Mouse (Mus musculus): ENCODE data around the gene Tbc1d17. TPM values are rescaled to one million over a fixed set of nuclear protein-coding genes. Genes with fewer than 3 reads are reported as not detected.

The Tbc1d17 gene
- polyA plus RNA-seq, 1 experiment from 2014 or later, result 74.1 TPM

GRCm38 (mm10) chr7:44824872-44825271, 24.0 kb downstream of the Tbc1d17 start:
- no peaks in the 10 kb centered on the region for H3K9me3 ChIP-seq (replicated peaks; ENCODE audit: control insufficient read depth, low read length)
- H3K4me3 ChIP-seq (replicated peaks; ENCODE audit: low read length), result no peak overlapping the region
- ATAC-seq (ENCODE audit: insufficient read depth, low FRiP score), result 0 out of 2 replicates have a peak, but pooled peaks have one; percentile 35
- no peak overlapping the region for H3K27ac ChIP-seq (ENCODE audit: low read length)
- H3K36me3 ChIP-seq (ENCODE audit: control insufficient read depth, insufficient read depth, low read length), result peaks cover 14% of the 10 kb centered on the region
- H3K4me2 ChIP-seq (ENCODE audit: low read depth, low read length), result no peak overlapping the region
- H3K4me1 ChIP-seq (ENCODE audit: control insufficient read depth, insufficient read depth, low read length), result peaks cover 26% of the 10 kb centered on the region
- no peak overlapping the region for H3K9ac ChIP-seq (ENCODE audit: low read length)
- no peaks in the 10 kb centered on the region for H3K27me3 ChIP-seq (ENCODE audit: control insufficient read depth, insufficient read depth, low read length)
- WGBS, result 15% methylated on average over 3 of the region's 3 CpGs

GRCm38 (mm10) chr7:44823409-44823808, 25.5 kb downstream of the Tbc1d17 start:
- Histone ChIP-seq H3K4me1 (ENCODE audit: control insufficient read depth, insufficient read depth, low read length) (peaks cover 38% of the 10 kb centered on the region), H3K4me2 (ENCODE audit: low read depth, low read length) (no peak overlapping the region), H3K27ac (ENCODE audit: low read length) (no peak overlapping the region), H3K9ac (ENCODE audit: low read length) (no peak overlapping the region), H3K36me3 (ENCODE audit: control insufficient read depth, insufficient read depth, low read length) (no peaks in the 10 kb centered on the region), H3K9me3 (replicated peaks; ENCODE audit: control insufficient read depth, low read length) (no peaks in the 10 kb centered on the region), H3K27me3 (ENCODE audit: control insufficient read depth, insufficient read depth, low read length) (no peaks in the 10 kb centered on the region), H3K4me3 (replicated peaks; ENCODE audit: low read length) (no peak overlapping the region)
- no peak for ATAC-seq (ENCODE audit: insufficient read depth, low FRiP score)
- WGBS, result 40% methylated on average over 7 of the region's 7 CpGs

- 75% methylated on average over 7 of the region's 7 CpGs for WGBS
- Histone ChIP-seq H3K27me3 (ENCODE audit: control insufficient read depth, insufficient read depth, low read length) (no peaks in the 10 kb centered on the region), H3K4me1 (ENCODE audit: control insufficient read depth, insufficient read depth, low read length) (peaks cover 50% of the 10 kb centered on the region)
Observed at GRCm38 (mm10) chr7:44821666-44822448, 27.0 kb downstream of the Tbc1d17 start.

GRCm38 (mm10) chr7:44820525-44820924, 28.4 kb downstream of the Tbc1d17 start:
- Histone ChIP-seq H3K9me3 (replicated peaks; ENCODE audit: control insufficient read depth, low read length) (no peaks in the 10 kb centered on the region), H3K36me3 (ENCODE audit: control insufficient read depth, insufficient read depth, low read length) (no peaks in the 10 kb centered on the region), H3K27me3 (ENCODE audit: control insufficient read depth, insufficient read depth, low read length) (no peaks in the 10 kb centered on the region), H3K4me2 (ENCODE audit: low read depth, low read length) (no peak overlapping the region), H3K27ac (ENCODE audit: low read length) (no peak overlapping the region), H3K9ac (ENCODE audit: low read length) (0 out of 2 replicates have a peak overlapping the region, but pooled peaks have one; percentile 7), H3K4me1 (ENCODE audit: control insufficient read depth, insufficient read depth, low read length) (peaks cover 46% of the 10 kb centered on the region), H3K4me3 (replicated peaks; ENCODE audit: low read length) (no peak overlapping the region)
- WGBS, result 67% methylated on average over 3 of the region's 3 CpGs
- no peak for ATAC-seq (ENCODE audit: insufficient read depth, low FRiP score)

More at GRCm38 (mm10) chr7:44821666-44822448, 27.0 kb downstream of the Tbc1d17 start:
- H3K36me3 ChIP-seq (ENCODE audit: control insufficient read depth, insufficient read depth, low read length), result no peaks in the 10 kb centered on the region
- H3K9ac ChIP-seq (ENCODE audit: low read length), result no peak overlapping the region
- H3K9me3 ChIP-seq (replicated peaks; ENCODE audit: control insufficient read depth, low read length), result no peaks in the 10 kb centered on the region
- no peak overlapping the region for H3K27ac ChIP-seq (ENCODE audit: low read length)
- no peak for ATAC-seq (ENCODE audit: insufficient read depth, low FRiP score)
- H3K4me3 ChIP-seq (replicated peaks; ENCODE audit: low read length), result no peak overlapping the region
- no peak overlapping the region for H3K4me2 ChIP-seq (ENCODE audit: low read depth, low read length)

- no peak overlapping the region for H3K4me3 ChIP-seq (replicated peaks; ENCODE audit: low read length)
- H3K27me3 ChIP-seq (ENCODE audit: control insufficient read depth, insufficient read depth, low read length), result no peaks in the 10 kb centered on the region
- ATAC-seq (ENCODE audit: insufficient read depth, low FRiP score), result no peak
- 0 out of 2 replicates have a peak overlapping the region, but pooled peaks have one; percentile 89 for H3K4me2 ChIP-seq (ENCODE audit: low read depth, low read length)
- H3K4me1 ChIP-seq (ENCODE audit: control insufficient read depth, insufficient read depth, low read length), result peaks cover 50% of the 10 kb centered on the region
- no peaks in the 10 kb centered on the region for H3K36me3 ChIP-seq (ENCODE audit: control insufficient read depth, insufficient read depth, low read length)
- 0 out of 2 replicates have a peak overlapping the region, but pooled peaks have one; percentile 6 for H3K9ac ChIP-seq (ENCODE audit: low read length)
- WGBS, result 48% methylated on average over 5 of the region's 5 CpGs
- no peak overlapping the region for H3K27ac ChIP-seq (ENCODE audit: low read length)
- H3K9me3 ChIP-seq (replicated peaks; ENCODE audit: control insufficient read depth, low read length), result no peaks in the 10 kb centered on the region
Observed at GRCm38 (mm10) chr7:44819863-44820262, 29.0 kb downstream of the Tbc1d17 start.

GRCm38 (mm10) chr7:44819391-44819790, 29.5 kb downstream of the Tbc1d17 start:
- Histone ChIP-seq H3K36me3 (ENCODE audit: control insufficient read depth, insufficient read depth, low read length) (no peaks in the 10 kb centered on the region), H3K27me3 (ENCODE audit: control insufficient read depth, insufficient read depth, low read length) (no peaks in the 10 kb centered on the region), H3K27ac (ENCODE audit: low read length) (peak overlapping the region; percentile 68), H3K4me3 (replicated peaks; ENCODE audit: low read length) (peak overlapping the region; percentile 85), H3K9ac (ENCODE audit: low read length) (peak overlapping the region; percentile 95), H3K9me3 (replicated peaks; ENCODE audit: control insufficient read depth, low read length) (no peaks in the 10 kb centered on the region), H3K4me1 (ENCODE audit: control insufficient read depth, insufficient read depth, low read length) (peaks cover 51% of the 10 kb centered on the region), H3K4me2 (ENCODE audit: low read depth, low read length) (peak overlapping the region; percentile 89)
- WGBS, result 86% methylated on average over 2 of the region's 2 CpGs
- ATAC-seq (ENCODE audit: insufficient read depth, low FRiP score), result no peak

GRCm38 (mm10) chr7:44818751-44819235, 30.1 kb downstream of the Tbc1d17 start:
- no peak for ATAC-seq (ENCODE audit: insufficient read depth, low FRiP score)
- no peaks in the 10 kb centered on the region for H3K27me3 ChIP-seq (ENCODE audit: control insufficient read depth, insufficient read depth, low read length)
- H3K9ac ChIP-seq (ENCODE audit: low read length), result peak overlapping the region; percentile 95
- H3K4me1 ChIP-seq (ENCODE audit: control insufficient read depth, insufficient read depth, low read length), result peaks cover 47% of the 10 kb centered on the region
- H3K27ac ChIP-seq (ENCODE audit: low read length), result peak overlapping the region; percentile 68
- WGBS, result 31% methylated on average over 6 of the region's 6 CpGs
- H3K9me3 ChIP-seq (replicated peaks; ENCODE audit: control insufficient read depth, low read length), result no peaks in the 10 kb centered on the region
- H3K4me3 ChIP-seq (replicated peaks; ENCODE audit: low read length), result peak overlapping the region; percentile 85
- peak overlapping the region; percentile 89 for H3K4me2 ChIP-seq (ENCODE audit: low read depth, low read length)
- no peaks in the 10 kb centered on the region for H3K36me3 ChIP-seq (ENCODE audit: control insufficient read depth, insufficient read depth, low read length)

GRCm38 (mm10) chr7:44818164-44818563, 30.7 kb downstream of the Tbc1d17 start:
- Histone ChIP-seq H3K9me3 (replicated peaks; ENCODE audit: control insufficient read depth, low read length) (no peaks in the 10 kb centered on the region), H3K4me3 (replicated peaks; ENCODE audit: low read length) (peak overlapping the region; percentile 85), H3K4me1 (ENCODE audit: control insufficient read depth, insufficient read depth, low read length) (peaks cover 43% of the 10 kb centered on the region), H3K27me3 (ENCODE audit: control insufficient read depth, insufficient read depth, low read length) (no peaks in the 10 kb centered on the region), H3K4me2 (ENCODE audit: low read depth, low read length) (peak overlapping the region; percentile 89), H3K27ac (ENCODE audit: low read length) (peak overlapping the region; percentile 68), H3K36me3 (ENCODE audit: control insufficient read depth, insufficient read depth, low read length) (no peaks in the 10 kb centered on the region), H3K9ac (ENCODE audit: low read length) (peak overlapping the region; percentile 95)
- 17% methylated on average over 2 of the region's 2 CpGs for WGBS
- ATAC-seq (ENCODE audit: insufficient read depth, low FRiP score), result no peak

GRCm38 (mm10) chr7:44817441-44817840, 31.4 kb downstream of the Tbc1d17 start:
- no peaks in the 10 kb centered on the region for H3K9me3 ChIP-seq (replicated peaks; ENCODE audit: control insufficient read depth, low read length)
- no peak for ATAC-seq (ENCODE audit: insufficient read depth, low FRiP score)
- peak overlapping the region; percentile 85 for H3K4me3 ChIP-seq (replicated peaks; ENCODE audit: low read length)
- 0 out of 2 replicates have a peak, but pooled peaks cover under 1% of the 10 kb centered on the region for H3K36me3 ChIP-seq (ENCODE audit: control insufficient read depth, insufficient read depth, low read length)
- H3K27ac ChIP-seq (ENCODE audit: low read length), result peak overlapping the region; percentile 98
- 14% methylated on average over 3 of the region's 3 CpGs for WGBS
- H3K27me3 ChIP-seq (ENCODE audit: control insufficient read depth, insufficient read depth, low read length), result no peaks in the 10 kb centered on the region
- H3K9ac ChIP-seq (ENCODE audit: low read length), result peak overlapping the region; percentile 95
- H3K4me2 ChIP-seq (ENCODE audit: low read depth, low read length), result peak overlapping the region; percentile 89
- peaks cover 38% of the 10 kb centered on the region for H3K4me1 ChIP-seq (ENCODE audit: control insufficient read depth, insufficient read depth, low read length)

Data from stomach, embryonic 16.5 days (tissue).